Mouse (Mus musculus): Measurements from ENCODE around the gene Rlf. TPM values are rescaled to one million over a fixed set of nuclear protein-coding genes. Genes with fewer than 3 reads are reported as not detected.

The Rlf gene
- polyA plus RNA-seq, 1 experiment from 2014 or later: 20.7 TPM

Other genes starting within 250 kb of the Rlf start
- gene Smap2, start 197.8 kb downstream of the Rlf start, polyA plus RNA-seq (2014; fragmentation: Nextera tagmentation; extraction: Ambion mirVana): 14.7 and 17.2 TPM in 2 replicates
- gene Col9a2, start 175.7 kb downstream of the Rlf start, polyA plus RNA-seq (2014; fragmentation: Nextera tagmentation; extraction: Ambion mirVana): 7.7 and 8.6 TPM in 2 replicates
- gene Zmpste24, start 116.8 kb downstream of the Rlf start, polyA plus RNA-seq (2014; fragmentation: Nextera tagmentation; extraction: Ambion mirVana): 26.6 and 28.4 TPM in 2 replicates
- not detected in 2 replicates for gene Tmco2, start 105.9 kb downstream of the Rlf start, polyA plus RNA-seq (2014; fragmentation: Nextera tagmentation; extraction: Ambion mirVana)
- not detected in 2 replicates for gene Gm12888, start 109.8 kb upstream of the Rlf start, polyA plus RNA-seq (2014; fragmentation: Nextera tagmentation; extraction: Ambion mirVana)
- not detected in 2 replicates for gene Gm12886, start 208.0 kb upstream of the Rlf start, polyA plus RNA-seq (2014; fragmentation: Nextera tagmentation; extraction: Ambion mirVana)